Mouse (Mus musculus) heart, embryonic 14.5 days (tissue): ENCODE measurements around the gene Arhgap17. TPM values are rescaled to one million over a fixed set of nuclear protein-coding genes. Genes with fewer than 3 reads are reported as not detected.

ENCODE experiments used
- ATAC-seq: fragments of 200-750 bp; cut with Nextera tagmentation; 2 replicates; pipeline ENCODE4 v1.8.0; 2017; ENCODE audit warnings: low read depth, moderate TSS enrichment; ENCODE audit not compliant: insufficient number of reproducible peaks, insufficient read depth, low FRiP score
- H3K27ac ChIP-seq, 2 experiments: fragments of 200-500 bp in 1 of 2; fragments of 300-500 bp in 1 of 2; sonication (generic) in 1 of 2; replicated peaks in 1 of 2; 2 replicates each; pipeline ENCODE4 v1.5.1; 2012 to 2014; ENCODE audit warnings: low read depth in 2 of 2, low read length in 2 of 2, control low read depth in 1 of 2, mild to moderate bottlenecking in 1 of 2, mixed read lengths in 1 of 2; ENCODE audit not compliant: control insufficient read depth in 1 of 2, insufficient read depth in 1 of 2
- H3K27me3 ChIP-seq: fragments of 300-500 bp; sonication (generic); 2 replicates; pipeline ENCODE4 v1.6.1; 2014; ENCODE audit warnings: mild to moderate bottlenecking, low read length, control low read depth; ENCODE audit not compliant: control insufficient read depth, insufficient read depth
- H3K36me3 ChIP-seq: fragments of 300-500 bp; sonication (generic); 2 replicates; pipeline ENCODE4 v1.6.1; 2014; ENCODE audit warnings: mild to moderate bottlenecking, control low read depth, low read length, mixed read lengths; ENCODE audit not compliant: control insufficient read depth, insufficient read depth
- H3K4me1 ChIP-seq, 2 experiments: fragments of 200-500 bp in 1 of 2; fragments of 300-500 bp in 1 of 2; sonication (generic) in 1 of 2; 2 replicates each; pipeline ENCODE4 v1.6.1; 2012 to 2014; ENCODE audit warnings: low read length in 2 of 2, control low read depth in 1 of 2, mixed read lengths in 1 of 2; ENCODE audit not compliant: control insufficient read depth in 2 of 2, insufficient read depth in 2 of 2
- H3K4me2 ChIP-seq: fragments of 300-500 bp; sonication (generic); 2 replicates; pipeline ENCODE4 v1.6.1; 2014; ENCODE audit warnings: mild to moderate bottlenecking, low read length
- H3K4me3 ChIP-seq, 2 experiments: fragments of 200-500 bp in 1 of 2; fragments of 300-500 bp in 1 of 2; sonication (generic) in 1 of 2; 2 replicates each; pipeline ENCODE4 v1.5.1; 2012 to 2014; ENCODE audit warnings: low read length in 2 of 2, mild to moderate bottlenecking in 2 of 2, control low read depth in 1 of 2, low read depth in 1 of 2, moderate library complexity in 1 of 2; ENCODE audit not compliant: control insufficient read depth in 1 of 2, insufficient read depth in 1 of 2
- H3K9ac ChIP-seq: fragments of 300-500 bp; sonication (generic); 2 replicates; pipeline ENCODE4 v1.6.1; 2014; ENCODE audit warnings: mild to moderate bottlenecking, low read length
- H3K9me3 ChIP-seq: fragments of 300-500 bp; sonication (generic); 2 replicates; pipeline ENCODE4 v1.6.1; 2016; ENCODE audit warnings: low read length, control low read depth; ENCODE audit not compliant: control insufficient read depth
- WGBS: fragments of 180-500 bp; shearing (Covaris S2); extraction: QIAGEN DNeasy Blood & Tissue Kit; methylation state at CpG from one replicate; pipeline ENCODE4 v1.1.7; 2014; 5-methylcytosine and 5-hydroxymethylcytosine counted together
- polyA plus RNA-seq: library from polyadenylated mRNA; unstranded; fragments of >200 nt; fragmentation: Nextera tagmentation; extraction: Ambion mirVana; gene quantifications from 2 replicates; pipeline ENCODE4 v1.2.1, GENCODE M21; 2014

Gene Arhgap17
- polyA plus RNA-seq, 1 experiment from 2014 or later = 19.2 TPM

DNA sequence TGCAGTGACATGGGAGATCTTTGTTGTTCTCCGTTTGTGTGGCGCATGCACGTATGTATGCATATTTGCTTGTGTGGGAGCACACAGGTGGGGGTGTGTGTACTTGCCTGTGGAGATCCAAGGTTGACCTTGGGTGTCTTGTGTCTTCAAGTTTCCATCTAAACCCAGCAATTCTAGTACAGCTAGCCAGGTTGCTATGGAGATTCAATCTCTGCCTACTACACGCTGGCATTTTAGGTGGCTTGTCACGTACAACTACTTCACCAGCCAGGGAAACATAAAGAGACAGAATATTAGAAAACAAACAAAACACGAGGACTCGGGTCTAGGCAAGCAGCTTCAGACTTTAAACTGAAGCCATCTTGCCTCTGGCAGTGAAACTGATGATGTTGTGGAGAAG, 116.3 kb downstream of the Arhgap17 start:
- Histone ChIP-seq H3K27ac (no peak overlapping the region), H3K36me3 (no peaks in the 10 kb centered on the region), H3K4me3 (no peak overlapping the region), H3K4me1 (peaks cover 5 to 7% of the 10 kb centered on the region in 2 experiments), H3K9ac (no peak overlapping the region), H3K4me2 (no peak overlapping the region), H3K9me3 (no peaks in the 10 kb centered on the region), H3K27me3 (no peaks in the 10 kb centered on the region)
- ATAC-seq = no peak
- WGBS = 80% methylated on average over 7 of the region's 7 CpGs

DNA sequence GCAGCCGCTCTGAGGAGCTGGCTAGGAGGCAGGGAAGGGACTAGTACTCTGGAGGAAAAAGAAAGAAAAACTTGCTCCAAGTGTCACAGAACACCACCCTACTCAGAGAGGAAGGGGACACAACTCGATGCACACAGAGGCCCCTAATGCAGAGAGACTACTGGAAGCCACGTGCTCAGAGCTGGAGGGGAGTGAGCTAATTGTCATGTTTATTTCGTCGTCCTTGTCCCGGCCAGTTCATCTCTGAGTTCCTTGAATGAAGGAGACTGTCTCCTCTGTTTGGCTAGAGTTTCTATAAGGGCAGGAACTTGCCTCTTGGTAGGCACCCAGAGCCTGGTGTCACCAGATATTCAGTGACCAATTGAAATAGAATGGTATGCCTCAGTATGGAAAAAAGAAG, 118.4 kb downstream of the Arhgap17 start:
- no peak for ATAC-seq
- no peak overlapping the region for H3K27ac ChIP-seq
- H3K27me3 ChIP-seq = no peaks in the 10 kb centered on the region
- H3K36me3 ChIP-seq = no peaks in the 10 kb centered on the region
- no peak overlapping the region for H3K4me3 ChIP-seq
- no peaks in the 10 kb centered on the region for H3K4me1 ChIP-seq
- H3K9me3 ChIP-seq = no peaks in the 10 kb centered on the region
- no peak overlapping the region for H3K4me2 ChIP-seq
- H3K9ac ChIP-seq = no peak overlapping the region
- WGBS = 62% methylated on average over 6 of the region's 6 CpGs

- no peaks in the 10 kb centered on the region for H3K9me3 ChIP-seq
- no peak for ATAC-seq
- no peak overlapping the region for H3K4me2 ChIP-seq
Measured at GRCm38 (mm10) chr7:123248166-123248565, 121.5 kb downstream of the Arhgap17 start.

GRCm38 (mm10) chr7:123246504-123247084, 123.1 kb downstream of the Arhgap17 start:
- Histone ChIP-seq H3K36me3 (no peaks in the 10 kb centered on the region), H3K4me2 (no peak overlapping the region), H3K4me1 (peaks cover 2 to 14% of the 10 kb centered on the region in 2 experiments; a peak in 3 of 4 replicates), H3K27ac (no peak overlapping the region), H3K9ac (no peak overlapping the region), H3K27me3 (no peaks in the 10 kb centered on the region), H3K9me3 (no peaks in the 10 kb centered on the region), H3K4me3 (no peak overlapping the region)
- 59% methylated on average over 4 of the region's 4 CpGs for WGBS
- no peak for ATAC-seq

More at GRCm38 (mm10) chr7:123248166-123248565, 121.5 kb downstream of the Arhgap17 start:
- H3K4me3 ChIP-seq = no peak overlapping the region
- no peaks in the 10 kb centered on the region for H3K36me3 ChIP-seq
- WGBS = 53% methylated on average over 2 of the region's 2 CpGs
- no peaks in the 10 kb centered on the region for H3K27me3 ChIP-seq
- no peak overlapping the region for H3K9ac ChIP-seq
- no peak overlapping the region for H3K27ac ChIP-seq
- peaks cover 2 to 9% of the 10 kb centered on the region in 2 experiments; a peak in 3 of 4 replicates for H3K4me1 ChIP-seq

- ATAC-seq = no peak
- WGBS = 11% methylated on average over 1 of the region's 1 CpGs
- no peak overlapping the region for H3K4me2 ChIP-seq
Measured at GRCm38 (mm10) chr7:123244833-123245232, 124.9 kb downstream of the Arhgap17 start.

GRCm38 (mm10) chr7:123242241-123242640, 127.5 kb downstream of the Arhgap17 start:
- peaks cover 8 to 15% of the 10 kb centered on the region in 2 experiments; a peak in 3 of 4 replicates for H3K4me1 ChIP-seq
- H3K9me3 ChIP-seq = no peaks in the 10 kb centered on the region
- no peak overlapping the region for H3K4me3 ChIP-seq
- H3K27ac ChIP-seq = no peak overlapping the region
- no peaks in the 10 kb centered on the region for H3K27me3 ChIP-seq
- 94% methylated on average over 7 of the region's 7 CpGs for WGBS
- no peak overlapping the region for H3K9ac ChIP-seq
- no peak overlapping the region for H3K4me2 ChIP-seq
- H3K36me3 ChIP-seq = no peaks in the 10 kb centered on the region
- no peak for ATAC-seq

More at GRCm38 (mm10) chr7:123244833-123245232, 124.9 kb downstream of the Arhgap17 start:
- Histone ChIP-seq H3K9ac (no peak overlapping the region), H3K27ac (no peak overlapping the region), H3K9me3 (no peaks in the 10 kb centered on the region), H3K4me3 (no peak overlapping the region), H3K27me3 (no peaks in the 10 kb centered on the region), H3K36me3 (no peaks in the 10 kb centered on the region), H3K4me1 (peaks cover 8 to 15% of the 10 kb centered on the region in 2 experiments; a peak in 3 of 4 replicates)

DNA sequence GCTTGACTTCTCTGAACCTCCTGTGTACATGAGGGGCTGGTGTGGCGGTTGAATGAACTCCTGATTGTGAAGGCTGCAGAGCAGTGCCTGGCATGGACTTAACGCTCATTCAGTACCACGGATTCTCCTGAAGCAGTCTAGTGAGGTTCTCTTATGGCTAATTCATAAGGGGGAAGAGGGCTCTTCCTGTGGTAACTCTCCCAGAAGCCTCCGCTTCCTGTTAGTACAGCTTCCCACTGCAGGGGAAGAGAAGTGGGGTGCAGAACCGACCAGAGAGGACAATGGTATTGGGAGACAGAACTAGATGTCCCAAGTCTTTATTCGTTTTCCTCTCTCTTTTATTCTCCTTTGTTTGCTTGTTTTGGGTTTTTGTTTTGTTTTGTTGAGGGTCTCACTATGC, 129.7 kb downstream of the Arhgap17 start:
- Histone ChIP-seq H3K36me3 (no peaks in the 10 kb centered on the region), H3K4me3 (no peak overlapping the region), H3K9ac (no peak overlapping the region), H3K27me3 (no peaks in the 10 kb centered on the region), H3K9me3 (no peaks in the 10 kb centered on the region), H3K27ac (no peak overlapping the region), H3K4me2 (no peak overlapping the region), H3K4me1 (peaks cover 6 to 14% of the 10 kb centered on the region in 2 experiments; a peak in 3 of 4 replicates)
- no peak for ATAC-seq
- WGBS = 61% methylated on average over 6 of the region's 6 CpGs

- H3K4me3 ChIP-seq = no peak overlapping the region
- ATAC-seq = no peak
- H3K9ac ChIP-seq = no peak overlapping the region
- peaks cover 6% of the 10 kb centered on the region in 2 experiments; a peak in 2 of 4 replicates for H3K4me1 ChIP-seq
- 39% methylated on average over 4 of the region's 4 CpGs for WGBS
- no peaks in the 10 kb centered on the region for H3K9me3 ChIP-seq
- H3K4me2 ChIP-seq = no peak overlapping the region
- H3K27ac ChIP-seq = no peak overlapping the region
- no peaks in the 10 kb centered on the region for H3K36me3 ChIP-seq
- no peaks in the 10 kb centered on the region for H3K27me3 ChIP-seq
Measured at GRCm38 (mm10) chr7:123238621-123239020, 131.1 kb downstream of the Arhgap17 start.
